Mouse (Mus musculus): ENCODE data around the gene Gm12695.

DNA sequence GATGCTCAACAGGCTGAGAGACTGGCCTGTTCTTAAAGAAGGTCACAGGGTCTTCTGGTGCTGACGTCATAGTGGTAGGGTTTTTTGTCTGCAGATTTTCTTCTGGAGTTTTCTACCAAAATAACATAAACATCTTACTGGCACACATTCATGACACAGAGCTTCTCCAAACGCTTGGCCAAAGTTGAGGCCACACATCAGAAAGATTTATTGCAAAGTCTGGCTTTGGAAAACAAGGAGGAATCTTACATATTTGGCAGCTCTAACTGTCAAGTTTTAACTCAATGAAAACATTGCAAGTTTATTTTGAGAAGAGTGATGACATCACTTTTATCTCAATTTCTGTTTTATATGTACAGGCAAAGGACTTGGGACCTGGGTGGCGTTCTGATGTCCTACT lies 56.8 kb downstream of the Gm12695 start:
- TF ChIP-seq CTCF (IDR thresholded peaks at IDR 0.05; ENCODE audit: control insufficient read depth, insufficient read depth, insufficient read length) (no peak), USF1 (IDR thresholded peaks at IDR 0.05; ENCODE audit: low read depth) (no peak), FOSL1 (IDR thresholded peaks at IDR 0.05; ENCODE audit: insufficient read depth, low read length, poor library complexity, severe bottlenecking) (no peak), CEBPB (IDR thresholded peaks at IDR 0.05; ENCODE audit: low read depth) (no peak)
